Mouse (Mus musculus): Measurements from ENCODE around the gene Gpr153.

DNA sequence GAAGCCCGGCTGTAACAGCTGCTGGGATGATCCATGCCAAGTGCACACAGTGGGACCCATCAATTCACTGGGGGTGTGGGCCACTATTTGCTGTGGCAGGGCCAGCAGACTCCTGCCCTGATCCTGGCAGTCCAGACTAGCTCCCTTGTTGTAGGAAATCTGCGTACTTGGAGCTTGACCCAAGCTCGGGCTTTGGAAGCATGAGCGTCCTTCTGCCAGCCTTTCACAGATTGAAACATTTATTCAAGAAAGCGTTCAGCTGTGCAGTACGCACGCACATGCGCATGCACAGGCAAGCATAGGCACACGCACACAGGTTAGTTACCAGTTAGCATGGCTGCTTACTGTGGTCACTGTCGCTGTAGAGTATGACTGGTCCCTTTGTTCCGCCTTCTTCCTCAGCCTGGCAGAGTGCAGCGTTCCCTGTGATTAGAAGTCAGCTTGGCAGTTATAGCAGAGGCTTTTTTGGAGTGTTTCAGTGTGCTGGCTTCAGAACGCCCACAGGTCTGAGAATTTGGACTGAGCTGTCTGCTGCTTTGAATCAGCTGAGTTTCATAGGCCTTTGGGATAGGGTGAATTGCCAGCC, 47.0 kb upstream of the Gpr153 start:
- TF ChIP-seq CTCF (IDR thresholded peaks at IDR 0.05; ENCODE audit: low read depth) (no peak), EP300 (IDR thresholded peaks at IDR 0.05; ENCODE audit: low read depth) (no peak)
